Mouse (Mus musculus): ENCODE measurements around the gene Olfr791. TPM values are rescaled to one million over a fixed set of nuclear protein-coding genes. Genes with fewer than 3 reads are reported as not detected.

The Olfr791 gene
- not detected for total RNA-seq (2021)

DNA sequence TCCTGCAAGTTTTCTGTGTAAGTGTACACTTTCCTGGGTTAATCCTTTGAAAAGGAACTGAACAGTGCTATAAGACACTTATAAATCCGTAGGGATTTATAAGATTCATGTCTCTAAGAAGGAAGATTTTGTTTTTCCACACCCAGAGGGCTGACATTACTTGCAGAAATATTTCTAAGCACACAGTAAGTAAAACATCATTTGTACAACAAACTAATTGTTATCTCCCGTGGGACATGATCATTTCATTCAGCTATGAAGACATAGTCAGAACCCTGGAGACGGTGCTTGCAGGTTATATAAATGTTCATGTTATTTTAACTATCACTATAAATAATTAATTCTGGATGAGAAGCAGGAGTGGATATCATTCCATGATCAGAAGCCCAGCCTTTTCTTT, at the start of gene Olfr791:
Gene Olfr791, plus strand, starts transcription at position 301 of the 400 bp plus-strand sequence.
- no peak for DNase-seq (ENCODE audit: extremely low spot score in 1 of 2, low spot score in 2 of 2)
- intact Hi-C loops (cut with DNase I) = no loop called here

DNA sequence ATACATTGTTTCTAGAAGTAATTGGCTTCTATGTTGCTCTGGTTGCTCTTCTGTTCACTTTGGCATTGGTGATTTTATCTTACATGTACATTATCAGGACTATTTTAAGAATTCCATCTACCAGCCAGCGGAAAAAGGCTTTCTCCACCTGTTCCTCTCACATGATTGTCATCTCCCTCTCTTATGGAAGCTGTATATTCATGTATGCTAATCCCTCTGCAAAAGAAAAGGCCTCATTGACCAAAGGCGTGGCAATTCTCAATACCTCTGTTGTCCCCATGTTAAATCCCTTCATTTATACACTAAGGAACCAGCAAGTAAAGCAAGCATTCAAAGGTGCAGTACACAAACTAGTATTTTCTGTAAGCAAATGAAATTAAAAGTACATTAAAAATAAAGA, 48.3 kb upstream of the Olfr791 start:
- intact Hi-C loops (cut with DNase I) = no loop called here
- DNase-seq (ENCODE audit: extremely low spot score in 1 of 2, low spot score in 2 of 2) = no peak

DNA sequence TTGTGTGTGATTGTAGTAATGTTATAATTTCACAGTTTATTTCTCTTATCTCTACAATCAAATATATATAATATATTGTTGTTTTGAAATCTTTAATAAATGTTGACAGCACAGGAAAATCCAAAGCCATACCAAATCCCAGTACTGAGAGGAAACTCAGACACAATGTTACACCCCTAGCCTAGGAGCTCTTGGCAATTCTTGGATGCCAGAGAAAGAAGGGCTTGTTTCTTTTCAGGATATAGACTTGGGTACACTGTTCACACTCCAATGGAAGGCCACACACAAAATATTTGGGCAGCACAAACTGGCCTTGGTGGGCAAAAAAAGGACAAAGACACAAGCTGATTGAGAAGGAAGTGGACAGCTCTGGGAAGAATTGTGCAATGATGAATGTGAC, 47.9 kb upstream of the Olfr791 start:
- intact Hi-C loops (cut with DNase I) = no loop called here
- no peak for DNase-seq (ENCODE audit: extremely low spot score in 1 of 2, low spot score in 2 of 2)

DNA sequence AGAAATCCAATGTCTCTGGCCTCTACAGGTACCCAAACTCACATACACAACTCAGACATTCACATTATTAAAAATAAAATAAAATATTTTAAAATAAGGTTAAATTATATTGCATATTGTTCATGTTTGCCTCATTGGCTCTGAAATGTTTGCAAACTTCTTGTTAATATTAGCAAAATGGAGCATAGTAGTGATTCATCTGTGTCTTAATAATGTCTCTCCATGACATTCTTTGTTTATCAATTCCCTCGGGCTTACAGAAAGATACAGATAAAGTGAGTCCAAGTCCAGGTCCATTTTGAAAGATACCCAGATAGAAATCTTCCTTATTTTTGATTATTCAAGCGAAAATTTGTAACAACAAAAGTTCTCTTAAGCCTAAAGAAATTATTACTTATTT, 37.1 kb upstream of the Olfr791 start, which contains the start of gene Olfr789:
Gene Olfr789, plus strand, starts transcription at position 301 of the 400 bp plus-strand sequence.
- no peak for DNase-seq (ENCODE audit: extremely low spot score in 1 of 2, low spot score in 2 of 2)
- intact Hi-C loops (cut with DNase I) = no loop called here

DNA sequence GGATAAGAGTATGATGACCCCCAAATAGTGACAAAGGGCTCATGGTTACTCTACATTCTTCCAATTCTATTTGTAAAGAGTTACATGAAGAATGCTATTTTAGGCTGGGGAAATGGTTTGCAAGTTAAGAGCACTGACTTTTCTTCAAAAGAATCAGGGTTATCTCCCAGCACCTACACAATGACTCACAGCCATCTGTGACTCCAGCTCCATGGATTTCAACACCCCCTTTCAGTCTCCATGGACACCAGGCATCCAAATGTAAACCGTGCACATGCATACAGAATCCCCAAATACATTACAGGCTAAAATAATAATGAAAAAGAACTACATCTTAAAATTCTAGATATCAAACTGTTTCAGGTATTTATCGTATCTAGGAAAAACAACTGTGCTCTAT, 31.5 kb upstream of the Olfr791 start:
- no peak for DNase-seq (ENCODE audit: extremely low spot score in 1 of 2, low spot score in 2 of 2)
- intact Hi-C loops (cut with DNase I) = no loop called here

DNA sequence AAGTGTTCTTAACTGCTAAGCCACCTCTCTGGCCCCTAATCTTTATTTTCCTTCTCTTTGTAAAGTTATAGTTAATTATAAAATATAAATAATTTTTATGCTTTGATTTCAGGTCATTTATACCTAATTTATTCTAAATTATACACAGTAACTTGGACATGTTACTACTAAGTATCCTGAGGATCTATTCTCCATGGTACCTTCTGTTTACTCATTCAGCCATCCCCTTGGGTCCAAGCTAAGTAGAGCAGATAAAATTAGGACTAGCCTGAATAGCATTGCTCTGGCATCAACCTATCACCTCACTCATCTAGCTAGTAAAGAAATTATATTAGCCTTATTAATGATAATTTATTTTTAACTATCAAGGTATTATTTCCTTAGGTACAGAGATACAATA, 23.4 kb upstream of the Olfr791 start, which contains the start of gene Olfr790:
Gene Olfr790, plus strand, starts transcription at position 301 of the 400 bp plus-strand sequence.
- no peak for DNase-seq (ENCODE audit: extremely low spot score in 1 of 2, low spot score in 2 of 2)
- intact Hi-C loops (cut with DNase I) = no loop called here

DNA sequence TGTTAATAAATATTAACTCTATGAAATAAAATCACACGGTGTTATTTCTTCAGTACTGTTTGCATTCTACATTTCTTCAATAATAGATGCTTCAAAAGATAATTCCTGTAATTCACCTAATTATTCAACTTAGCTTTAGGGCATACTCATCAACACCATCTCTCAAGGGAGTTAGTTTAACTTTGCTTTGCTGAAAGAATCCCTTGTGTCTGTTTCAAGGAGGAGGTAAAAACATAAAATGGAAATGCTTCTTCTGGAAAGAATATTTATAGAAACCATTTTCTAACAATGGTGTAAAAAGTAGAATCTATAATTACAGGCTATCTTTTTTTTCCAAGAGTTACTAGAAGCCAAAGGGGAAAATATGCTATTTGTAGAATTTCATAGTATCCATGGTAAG, 17.3 kb downstream of the Olfr791 start, which contains the start of gene Olfr792:
Gene Olfr792, plus strand, starts transcription at position 301 of the 400 bp plus-strand sequence.
- intact Hi-C loops (cut with DNase I) = no loop called here
- DNase-seq (ENCODE audit: extremely low spot score in 1 of 2, low spot score in 2 of 2) = no peak

DNA sequence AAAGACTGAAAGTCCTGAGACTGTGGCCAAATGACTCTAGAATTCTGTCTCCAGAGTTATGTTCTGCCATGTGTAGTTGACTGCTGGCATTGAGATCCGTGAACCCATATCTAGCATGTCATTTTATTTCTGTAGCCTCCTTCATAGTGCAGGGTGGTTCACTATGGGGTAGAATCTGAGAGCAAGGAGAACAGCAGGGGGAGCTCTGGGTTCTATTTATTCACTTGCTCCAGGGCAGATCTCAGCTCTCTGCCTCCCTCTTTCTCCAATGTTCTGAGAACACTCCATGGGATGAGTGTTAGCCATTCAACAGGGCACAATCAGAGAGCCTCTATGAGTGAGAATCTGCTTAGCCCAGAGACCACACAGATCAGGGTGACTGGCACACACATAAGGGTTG, 27.8 kb downstream of the Olfr791 start:
- intact Hi-C loops (cut with DNase I) = no loop called here

DNA sequence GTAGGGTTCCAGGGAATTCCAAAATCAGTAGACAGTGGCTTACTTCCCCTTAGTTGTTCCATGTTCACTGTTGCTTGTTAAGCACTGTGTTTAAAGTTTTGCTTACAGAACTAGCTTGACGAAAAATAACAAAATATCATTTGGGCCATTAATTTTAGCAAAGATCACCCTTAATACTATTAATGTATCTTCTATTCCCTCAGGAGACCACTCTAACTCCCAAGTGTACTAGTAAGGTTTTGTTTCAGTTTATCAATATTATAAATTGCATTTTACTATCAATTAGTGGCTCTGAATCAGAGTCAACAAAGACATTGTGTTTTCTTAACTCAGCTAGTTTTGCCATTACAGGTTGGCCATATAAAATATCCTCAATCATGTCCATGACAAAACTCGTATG, 45.8 kb downstream of the Olfr791 start, which contains the start of gene Olfr794:
Gene Olfr794, plus strand, starts transcription at position 301 of the 400 bp plus-strand sequence.
- no peak for DNase-seq (ENCODE audit: extremely low spot score in 1 of 2, low spot score in 2 of 2)
- intact Hi-C loops (cut with DNase I) = no loop called here

More for the DNA sequence above, 27.8 kb downstream of the Olfr791 start:
- DNase-seq (ENCODE audit: extremely low spot score in 1 of 2, low spot score in 2 of 2) = no peak

DNA sequence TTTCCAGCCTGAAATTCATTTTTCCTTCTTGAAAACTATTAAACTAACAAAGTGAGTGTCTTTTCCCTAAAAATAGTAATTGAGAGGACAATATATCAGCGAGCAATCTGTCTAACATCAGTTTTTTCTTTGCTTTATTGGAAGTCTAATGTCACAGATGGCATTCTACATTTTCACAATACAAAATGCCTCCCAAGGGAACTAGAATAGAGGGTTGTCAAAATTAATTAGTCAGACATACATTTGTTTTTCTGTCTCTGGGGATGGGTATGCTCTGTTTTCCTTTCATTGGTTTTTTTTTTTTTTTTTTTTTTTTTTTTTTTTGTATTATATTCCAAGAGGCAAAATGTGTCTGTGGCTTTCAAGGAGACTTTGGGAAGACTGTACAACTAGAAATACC, 55.5 kb downstream of the Olfr791 start:
- DNase-seq (ENCODE audit: extremely low spot score in 1 of 2, low spot score in 2 of 2) = no peak
- intact Hi-C loops (cut with DNase I) = no loop called here

Other genes starting within 250 kb of the Olfr791 start
- not detected for gene Olfr780, start 203.7 kb upstream of the Olfr791 start, total RNA-seq (2021)
- gene Olfr781, start 192.9 kb upstream of the Olfr791 start, total RNA-seq (2021) = not detected
- gene Olfr782, start 172.9 kb upstream of the Olfr791 start, total RNA-seq (2021) = not detected
- under 1 TPM; 0.22 to 0.24 TPM for gene Olfr784, start 137.7 kb upstream of the Olfr791 start, total RNA-seq (2021)
- gene Olfr785, start 116.4 kb upstream of the Olfr791 start, total RNA-seq (2021) = not detected
- not detected for gene Olfr786, start 94.5 kb upstream of the Olfr791 start, total RNA-seq (2021)
- not detected for gene Olfr787, start 59.9 kb upstream of the Olfr791 start, total RNA-seq (2021)
- gene Olfr788, start 50.8 kb upstream of the Olfr791 start, total RNA-seq (2021) = not detected
- gene Olfr789, start 37.0 kb upstream of the Olfr791 start, total RNA-seq (2021) = not detected
- not detected for gene Olfr790, start 23.3 kb upstream of the Olfr791 start, total RNA-seq (2021)
- gene Olfr792, start 17.4 kb downstream of the Olfr791 start, total RNA-seq (2021) = not detected
- not detected for gene Olfr794, start 45.9 kb downstream of the Olfr791 start, total RNA-seq (2021)
- not detected for gene Olfr796, start 90.8 kb downstream of the Olfr791 start, total RNA-seq (2021)
- gene Olfr798, start 106.1 kb downstream of the Olfr791 start, total RNA-seq (2021) = not detected
- not detected for gene Olfr799, start 115.7 kb downstream of the Olfr791 start, total RNA-seq (2021)
- not detected for gene Olfr800, start 135.9 kb downstream of the Olfr791 start, total RNA-seq (2021)
- not detected for gene Olfr801, start 152.1 kb downstream of the Olfr791 start, total RNA-seq (2021)
- under 1 TPM in 1 of 2 experiments, not detected in 1; 0.13 TPM for gene Olfr802, start 166.4 kb downstream of the Olfr791 start, total RNA-seq (2021)
- gene Olfr803, start 172.5 kb downstream of the Olfr791 start, total RNA-seq (2021) = not detected
- gene Olfr804, start 181.4 kb downstream of the Olfr791 start, total RNA-seq (2021) = not detected
- not detected for gene Olfr805, start 207.6 kb downstream of the Olfr791 start, total RNA-seq (2021)
- gene Olfr806, start 220.1 kb downstream of the Olfr791 start, total RNA-seq (2021) = not detected
- gene Olfr807, start 236.0 kb downstream of the Olfr791 start, total RNA-seq (2021) = not detected
- gene Olfr808, start 243.7 kb downstream of the Olfr791 start, total RNA-seq (2021) = not detected